Mouse (Mus musculus): Measurements from ENCODE around the gene Lif. TPM values are rescaled to one million over a fixed set of nuclear protein-coding genes. Genes with fewer than 3 reads are reported as not detected.

Lif gene
- polyA plus RNA-seq, 1 experiment from 2014 or later: 0.09 TPM

DNA sequence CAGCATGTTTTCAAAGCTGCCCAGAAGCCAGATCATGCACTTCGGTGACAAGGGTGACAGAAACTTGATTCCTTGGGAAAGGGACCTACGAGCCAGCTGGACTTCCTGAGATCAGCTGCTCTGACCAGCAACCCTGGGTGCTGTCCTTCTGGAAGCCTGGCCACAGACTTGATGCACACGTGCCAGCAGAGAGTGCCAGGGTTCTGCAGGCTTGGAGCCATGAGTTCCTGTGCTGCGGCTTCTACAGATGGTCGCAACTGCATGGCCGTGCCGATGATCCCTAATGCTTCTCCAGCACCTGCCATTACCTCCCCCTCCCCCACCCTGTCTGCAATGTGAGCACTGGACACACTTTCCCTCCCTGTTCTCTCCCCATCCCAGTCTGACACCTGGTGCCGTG is 28.9 kb upstream of the Lif start:
- no peaks in the 10 kb centered on the region for H3K36me3 ChIP-seq (ENCODE audit: insufficient read depth, low read length)
- no peaks in the 10 kb centered on the region for H3K9me3 ChIP-seq (ENCODE audit: low read length)
- no peaks in the 10 kb centered on the region for H3K27me3 ChIP-seq (ENCODE audit: insufficient read depth, low read length)
- H3K4me2 ChIP-seq (replicated peaks; ENCODE audit: low read depth, low read length): no peak overlapping the region
- ATAC-seq (ENCODE audit: low FRiP score, low TSS enrichment): no peak
- H3K9ac ChIP-seq (replicated peaks; ENCODE audit: low read length): no peak overlapping the region
- H3K4me3 ChIP-seq (ENCODE audit: low read length): no peak overlapping the region
- no peaks in the 10 kb centered on the region for H3K4me1 ChIP-seq (ENCODE audit: insufficient read depth, low read length)
- H3K27ac ChIP-seq (ENCODE audit: low read length): no peak overlapping the region
- 22% methylated on average over 8 of the region's 8 CpGs for WGBS

GRCm38 (mm10) chr11:4229841-4230240 is 27.5 kb upstream of the Lif start:
- WGBS: 71% methylated on average over 4 of the region's 4 CpGs
- H3K27ac ChIP-seq (ENCODE audit: low read length): no peak overlapping the region
- ATAC-seq (ENCODE audit: low FRiP score, low TSS enrichment): no peak
- H3K27me3 ChIP-seq (ENCODE audit: insufficient read depth, low read length): no peaks in the 10 kb centered on the region
- H3K9me3 ChIP-seq (ENCODE audit: low read length): no peaks in the 10 kb centered on the region
- no peak overlapping the region for H3K4me3 ChIP-seq (ENCODE audit: low read length)
- H3K4me1 ChIP-seq (ENCODE audit: insufficient read depth, low read length): no peaks in the 10 kb centered on the region
- H3K4me2 ChIP-seq (replicated peaks; ENCODE audit: low read depth, low read length): no peak overlapping the region
- no peaks in the 10 kb centered on the region for H3K36me3 ChIP-seq (ENCODE audit: insufficient read depth, low read length)
- no peak overlapping the region for H3K9ac ChIP-seq (replicated peaks; ENCODE audit: low read length)

GRCm38 (mm10) chr11:4231435-4231834 is 25.9 kb upstream of the Lif start:
- WGBS: 95% methylated on average over 2 of the region's 2 CpGs
- no peak overlapping the region for H3K4me3 ChIP-seq (ENCODE audit: low read length)
- no peaks in the 10 kb centered on the region for H3K4me1 ChIP-seq (ENCODE audit: insufficient read depth, low read length)
- no peak for ATAC-seq (ENCODE audit: low FRiP score, low TSS enrichment)
- no peaks in the 10 kb centered on the region for H3K9me3 ChIP-seq (ENCODE audit: low read length)
- H3K4me2 ChIP-seq (replicated peaks; ENCODE audit: low read depth, low read length): no peak overlapping the region
- H3K36me3 ChIP-seq (ENCODE audit: insufficient read depth, low read length): no peaks in the 10 kb centered on the region
- no peak overlapping the region for H3K27ac ChIP-seq (ENCODE audit: low read length)
- H3K27me3 ChIP-seq (ENCODE audit: insufficient read depth, low read length): no peaks in the 10 kb centered on the region
- no peak overlapping the region for H3K9ac ChIP-seq (replicated peaks; ENCODE audit: low read length)

DNA sequence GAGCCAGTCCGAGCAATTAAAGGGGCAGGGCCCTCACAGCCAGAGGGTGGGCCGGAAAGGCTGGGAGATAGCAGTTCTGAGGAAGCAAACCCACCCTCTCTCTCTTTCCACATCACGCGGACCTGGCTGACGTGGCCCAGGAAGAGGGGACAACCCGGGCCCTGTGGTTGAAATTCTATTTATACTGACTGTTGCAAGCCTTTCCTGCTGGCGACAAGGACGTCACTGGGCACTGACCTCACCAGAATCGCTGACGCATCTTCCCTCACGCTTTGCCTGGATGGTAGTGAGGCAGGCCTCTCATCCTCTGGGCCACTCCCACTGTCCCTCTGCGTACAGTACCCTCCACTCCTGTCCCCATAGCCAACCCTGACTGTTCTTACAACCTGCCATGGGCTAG is 24.7 kb upstream of the Lif start:
- Histone ChIP-seq H3K27me3 (ENCODE audit: insufficient read depth, low read length) (no peaks in the 10 kb centered on the region), H3K36me3 (ENCODE audit: insufficient read depth, low read length) (no peaks in the 10 kb centered on the region), H3K27ac (ENCODE audit: low read length) (no peak overlapping the region), H3K4me3 (ENCODE audit: low read length) (no peak overlapping the region), H3K9ac (replicated peaks; ENCODE audit: low read length) (no peak overlapping the region), H3K9me3 (ENCODE audit: low read length) (no peaks in the 10 kb centered on the region), H3K4me1 (ENCODE audit: insufficient read depth, low read length) (no peaks in the 10 kb centered on the region), H3K4me2 (replicated peaks; ENCODE audit: low read depth, low read length) (no peak overlapping the region)
- ATAC-seq (ENCODE audit: low FRiP score, low TSS enrichment): no peak
- WGBS: 62% methylated on average over 12 of the region's 12 CpGs

DNA sequence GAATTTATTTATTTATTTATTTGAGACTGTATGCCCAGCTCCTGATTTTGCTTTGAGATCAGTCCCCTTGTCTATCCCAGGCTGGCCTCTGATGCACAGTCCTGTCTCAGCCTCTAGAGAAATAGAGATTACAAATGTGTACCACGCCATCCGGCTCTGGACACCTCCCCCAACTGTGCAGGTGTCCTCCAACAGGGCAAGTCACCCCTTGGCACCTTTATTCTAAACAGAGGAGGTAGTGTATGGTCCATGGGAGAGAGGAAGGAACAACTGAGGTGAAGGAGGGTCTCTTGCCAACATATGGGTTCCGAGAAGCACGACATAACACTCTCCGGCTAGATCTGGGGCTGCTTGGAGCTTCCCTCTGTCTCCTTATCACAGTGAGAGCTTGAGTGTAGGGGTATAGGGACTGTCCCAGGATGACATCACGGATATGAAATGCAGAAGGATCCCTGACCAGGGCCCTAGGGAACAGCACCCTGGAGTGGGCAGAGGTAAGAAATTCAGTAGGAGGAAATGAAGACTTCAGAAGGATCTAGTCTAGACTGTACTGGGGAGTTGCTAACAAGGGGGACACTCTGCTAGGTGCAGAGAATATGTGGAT is 22.2 kb upstream of the Lif start:
- Histone ChIP-seq H3K4me3 (ENCODE audit: low read length) (no peak overlapping the region), H3K27ac (ENCODE audit: low read length) (no peak overlapping the region), H3K4me1 (ENCODE audit: insufficient read depth, low read length) (no peaks in the 10 kb centered on the region), H3K9ac (replicated peaks; ENCODE audit: low read length) (no peak overlapping the region), H3K4me2 (replicated peaks; ENCODE audit: low read depth, low read length) (no peak overlapping the region), H3K27me3 (ENCODE audit: insufficient read depth, low read length) (no peaks in the 10 kb centered on the region), H3K36me3 (ENCODE audit: insufficient read depth, low read length) (no peaks in the 10 kb centered on the region), H3K9me3 (ENCODE audit: low read length) (no peaks in the 10 kb centered on the region)
- no peak for ATAC-seq (ENCODE audit: low FRiP score, low TSS enrichment)
- 88% methylated on average over 6 of the region's 6 CpGs for WGBS

DNA sequence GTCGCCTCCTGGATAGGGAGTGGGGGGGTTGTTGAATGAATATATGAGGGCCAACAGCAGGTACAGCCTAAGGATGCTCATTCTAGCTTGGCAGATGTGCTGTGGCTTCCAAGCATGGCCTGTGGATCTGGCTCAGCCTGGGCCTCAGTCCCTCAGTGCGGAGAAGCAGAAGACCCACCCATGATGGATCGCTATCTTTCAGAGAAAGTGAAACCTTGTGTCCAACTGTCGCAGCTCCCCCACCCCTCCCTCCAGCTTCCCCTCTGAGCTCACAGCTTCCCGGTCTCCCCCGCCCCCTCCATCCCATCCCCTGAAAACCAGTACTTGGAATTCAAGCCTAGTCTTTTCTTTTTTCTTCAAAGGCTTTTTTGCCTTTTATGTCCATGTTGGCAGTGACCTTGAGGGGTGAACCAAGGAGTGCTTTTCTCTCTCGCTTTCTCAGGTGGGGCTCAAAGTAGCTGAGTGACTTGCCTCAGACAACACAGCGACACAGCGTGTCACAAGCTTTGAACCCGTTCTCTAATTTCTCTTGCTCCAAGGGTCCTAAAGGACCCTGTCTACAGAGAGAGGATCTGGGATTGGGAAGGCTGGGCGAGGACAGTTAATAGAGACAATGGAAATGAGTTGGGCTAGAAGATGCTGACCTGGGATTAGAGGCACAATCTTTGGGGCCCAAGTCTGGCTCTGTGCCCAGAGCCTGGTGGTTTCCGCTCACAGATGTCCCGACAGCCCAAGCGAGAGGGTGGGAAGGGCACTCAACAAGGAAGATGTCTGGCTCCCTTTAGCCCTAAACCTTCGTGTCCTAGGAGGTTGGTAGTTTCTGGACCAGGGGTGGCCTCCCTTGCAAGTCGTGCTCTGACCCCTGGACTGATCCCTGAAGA is 21.5 kb upstream of the Lif start, which contains the start of gene Osm:
Gene Osm, plus strand, starts transcription at position 756 of the 881 bp plus-strand sequence.
- 66% methylated on average over 16 of the region's 16 CpGs for WGBS

DNA sequence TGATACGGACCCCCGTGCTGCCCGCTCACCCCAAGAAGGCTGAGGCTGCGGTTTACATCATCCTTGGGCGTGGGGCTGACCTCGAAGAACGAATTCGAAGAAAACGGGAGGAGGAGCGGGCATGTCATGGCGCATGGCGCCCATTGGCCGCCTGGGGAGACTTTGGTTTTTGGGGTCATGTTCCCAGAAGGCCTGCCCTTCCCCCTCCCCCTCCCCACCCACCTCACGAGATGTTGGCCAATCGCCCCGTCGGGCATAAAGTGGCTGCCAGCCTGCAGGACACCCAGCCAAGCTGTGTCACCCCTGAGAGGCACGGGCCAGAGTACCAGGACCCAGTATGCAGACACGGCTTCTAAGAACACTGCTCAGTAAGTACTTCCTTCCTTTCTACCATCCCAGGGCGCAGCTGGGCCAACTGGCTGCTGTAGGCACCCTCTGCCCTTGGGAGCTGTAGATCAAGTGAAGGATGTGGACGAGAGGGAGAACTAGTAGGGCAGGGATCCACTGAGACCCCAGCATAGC is 20.8 kb upstream of the Lif start:
- H3K9me3 ChIP-seq (ENCODE audit: low read length): no peaks in the 10 kb centered on the region
- H3K4me2 ChIP-seq (replicated peaks; ENCODE audit: low read depth, low read length): no peak overlapping the region
- no peaks in the 10 kb centered on the region for H3K4me1 ChIP-seq (ENCODE audit: insufficient read depth, low read length)
- WGBS: 89% methylated on average over 20 of the region's 21 CpGs
- no peak overlapping the region for H3K4me3 ChIP-seq (ENCODE audit: low read length)
- no peaks in the 10 kb centered on the region for H3K36me3 ChIP-seq (ENCODE audit: insufficient read depth, low read length)
- H3K27me3 ChIP-seq (ENCODE audit: insufficient read depth, low read length): no peaks in the 10 kb centered on the region
- no peak for ATAC-seq (ENCODE audit: low FRiP score, low TSS enrichment)
- no peak overlapping the region for H3K27ac ChIP-seq (ENCODE audit: low read length)
- no peak overlapping the region for H3K9ac ChIP-seq (replicated peaks; ENCODE audit: low read length)

More for the DNA sequence above, 21.5 kb upstream of the Lif start, which contains the start of gene Osm:
- no peak for ATAC-seq (ENCODE audit: low FRiP score, low TSS enrichment)
- no peaks in the 10 kb centered on the region for H3K36me3 ChIP-seq (ENCODE audit: insufficient read depth, low read length)
- no peak within 1 kb of the TSS for H3K4me2 ChIP-seq (replicated peaks; ENCODE audit: low read depth, low read length)
- no peaks in the 10 kb centered on the region for H3K4me1 ChIP-seq (ENCODE audit: insufficient read depth, low read length)
- H3K9me3 ChIP-seq (ENCODE audit: low read length): no peaks in the 10 kb centered on the region
- H3K9ac ChIP-seq (replicated peaks; ENCODE audit: low read length): no peak within 1 kb of the TSS
- H3K27me3 ChIP-seq (ENCODE audit: insufficient read depth, low read length): no peaks in the 10 kb centered on the region
- no peak within 1 kb of the TSS for H3K27ac ChIP-seq (ENCODE audit: low read length)
- no peak within 1 kb of the TSS for H3K4me3 ChIP-seq (ENCODE audit: low read length)

GRCm38 (mm10) chr11:4237389-4237912 is 19.9 kb upstream of the Lif start:
- H3K9ac ChIP-seq (replicated peaks; ENCODE audit: low read length): no peak overlapping the region
- no peak overlapping the region for H3K4me3 ChIP-seq (ENCODE audit: low read length)
- 72% methylated on average over 18 of the region's 18 CpGs for WGBS
- H3K9me3 ChIP-seq (ENCODE audit: low read length): no peaks in the 10 kb centered on the region
- no peak for ATAC-seq (ENCODE audit: low FRiP score, low TSS enrichment)
- H3K27me3 ChIP-seq (ENCODE audit: insufficient read depth, low read length): no peaks in the 10 kb centered on the region
- no peaks in the 10 kb centered on the region for H3K4me1 ChIP-seq (ENCODE audit: insufficient read depth, low read length)
- H3K27ac ChIP-seq (ENCODE audit: low read length): no peak overlapping the region
- H3K4me2 ChIP-seq (replicated peaks; ENCODE audit: low read depth, low read length): no peak overlapping the region
- H3K36me3 ChIP-seq (ENCODE audit: insufficient read depth, low read length): no peaks in the 10 kb centered on the region

DNA sequence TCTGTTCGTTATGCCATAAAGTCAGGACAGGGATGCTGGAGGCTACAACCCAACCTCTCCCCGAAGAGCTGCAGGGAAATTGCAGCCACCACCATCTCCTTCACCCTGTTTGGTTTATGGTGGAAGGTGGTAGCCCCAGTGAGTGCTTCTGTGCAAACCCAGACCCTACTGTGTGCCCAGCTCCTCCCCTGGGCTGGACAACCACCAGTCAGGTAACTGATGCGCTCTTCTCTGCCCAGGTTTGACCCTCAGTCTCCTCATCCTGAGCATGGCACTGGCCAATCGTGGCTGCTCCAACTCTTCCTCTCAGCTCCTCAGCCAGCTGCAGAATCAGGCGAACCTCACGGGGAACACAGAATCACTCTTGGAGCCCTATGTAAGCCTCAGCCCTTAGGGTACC is 19.2 kb upstream of the Lif start:
- no peaks in the 10 kb centered on the region for H3K4me1 ChIP-seq (ENCODE audit: insufficient read depth, low read length)
- ATAC-seq (ENCODE audit: low FRiP score, low TSS enrichment): no peak
- H3K27me3 ChIP-seq (ENCODE audit: insufficient read depth, low read length): no peaks in the 10 kb centered on the region
- no peak overlapping the region for H3K9ac ChIP-seq (replicated peaks; ENCODE audit: low read length)
- H3K4me3 ChIP-seq (ENCODE audit: low read length): no peak overlapping the region
- no peak overlapping the region for H3K4me2 ChIP-seq (replicated peaks; ENCODE audit: low read depth, low read length)
- no peaks in the 10 kb centered on the region for H3K36me3 ChIP-seq (ENCODE audit: insufficient read depth, low read length)
- no peak overlapping the region for H3K27ac ChIP-seq (ENCODE audit: low read length)
- WGBS: 93% methylated on average over 6 of the region's 6 CpGs
- no peaks in the 10 kb centered on the region for H3K9me3 ChIP-seq (ENCODE audit: low read length)

DNA sequence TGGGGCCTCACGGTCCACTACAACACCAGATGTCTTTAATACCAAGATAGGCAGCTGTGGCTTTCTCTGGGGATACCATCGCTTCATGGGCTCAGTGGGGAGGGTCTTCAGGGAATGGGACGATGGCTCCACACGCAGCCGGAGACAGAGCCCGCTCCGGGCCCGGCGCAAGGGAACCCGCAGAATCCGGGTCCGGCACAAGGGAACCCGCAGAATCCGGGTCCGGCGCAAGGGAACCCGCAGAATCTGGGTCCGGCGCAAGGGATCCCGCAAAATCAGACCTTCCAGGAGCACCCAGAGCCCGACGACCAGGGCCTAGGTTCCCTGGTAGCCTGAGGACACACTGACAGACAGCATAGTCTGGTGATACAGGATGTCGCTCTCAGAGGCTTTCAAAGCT is 17.7 kb upstream of the Lif start:
- no peak for ATAC-seq (ENCODE audit: low FRiP score, low TSS enrichment)
- no peaks in the 10 kb centered on the region for H3K27me3 ChIP-seq (ENCODE audit: insufficient read depth, low read length)
- H3K4me2 ChIP-seq (replicated peaks; ENCODE audit: low read depth, low read length): no peak overlapping the region
- H3K9me3 ChIP-seq (ENCODE audit: low read length): no peaks in the 10 kb centered on the region
- no peaks in the 10 kb centered on the region for H3K36me3 ChIP-seq (ENCODE audit: insufficient read depth, low read length)
- H3K4me1 ChIP-seq (ENCODE audit: insufficient read depth, low read length): no peaks in the 10 kb centered on the region
- 90% methylated on average over 23 of the region's 23 CpGs for WGBS
- H3K27ac ChIP-seq (ENCODE audit: low read length): no peak overlapping the region
- H3K9ac ChIP-seq (replicated peaks; ENCODE audit: low read length): no peak overlapping the region
- no peak overlapping the region for H3K4me3 ChIP-seq (ENCODE audit: low read length)

All from kidney, embryonic 16.5 days (tissue).